Mouse (Mus musculus) kidney, embryonic 15.5 days (tissue): ENCODE measurements around the gene Creb3. TPM values are rescaled to one million over a fixed set of nuclear protein-coding genes. Genes with fewer than 3 reads are reported as not detected.

Source experiments
- ATAC-seq: fragments of 200-750 bp; cut with Nextera tagmentation; replicated peaks from 2 replicates; pipeline ENCODE4 v1.8.0; 2017; ENCODE audit warnings: moderate TSS enrichment; ENCODE audit not compliant: low FRiP score
- H3K27ac ChIP-seq: fragments of 300-500 bp; sonication (generic); 2 replicates; pipeline ENCODE4 v1.5.1; 2015; ENCODE audit warnings: mild to moderate bottlenecking, inconsistent platforms
- H3K27me3 ChIP-seq: fragments of 300-500 bp; sonication (generic); 2 replicates; pipeline ENCODE4 v1.6.1; 2015; ENCODE audit warnings: inconsistent platforms
- H3K36me3 ChIP-seq: fragments of 300-500 bp; sonication (generic); 2 replicates; pipeline ENCODE4 v1.6.1; 2015; ENCODE audit warnings: inconsistent platforms
- H3K4me1 ChIP-seq: fragments of 300-500 bp; sonication (generic); 2 replicates; pipeline ENCODE4 v1.6.1; 2015; ENCODE audit warnings: inconsistent platforms
- H3K4me2 ChIP-seq: fragments of 300-500 bp; sonication (generic); 2 replicates; pipeline ENCODE4 v1.6.1; 2015; ENCODE audit warnings: moderate library complexity, mild to moderate bottlenecking, inconsistent platforms
- H3K4me3 ChIP-seq: fragments of 300-500 bp; sonication (generic); replicated peaks from 2 replicates; pipeline ENCODE4 v1.5.1; 2015; ENCODE audit warnings: mild to moderate bottlenecking, inconsistent platforms
- H3K9ac ChIP-seq: fragments of 300-500 bp; sonication (generic); 2 replicates; pipeline ENCODE4 v1.6.1; 2015; ENCODE audit warnings: mild to moderate bottlenecking, inconsistent platforms
- H3K9me3 ChIP-seq: fragments of 300-500 bp; sonication (generic); replicated peaks from 2 replicates; pipeline ENCODE4 v1.6.1; 2016; ENCODE audit warnings: inconsistent platforms
- WGBS: fragments of 180-500 bp; shearing (Covaris S2); methylation state at CpG from one replicate; pipeline ENCODE4 v1.1.7; 2015; ENCODE audit warnings: mixed read lengths; 5-methylcytosine and 5-hydroxymethylcytosine counted together
- polyA plus RNA-seq: library from polyadenylated mRNA; unstranded; fragments of >200 nt; fragmentation: Nextera tagmentation; extraction: Ambion mirVana; gene quantifications from 2 replicates; pipeline ENCODE4 v1.2.1, GENCODE M21; 2015

Gene Creb3
- polyA plus RNA-seq, 1 experiment from 2014 or later, result 66.4 TPM

- H3K4me1 ChIP-seq, result peaks cover 44% of the 10 kb centered on the region
- no peaks in the 10 kb centered on the region for H3K9me3 ChIP-seq
- H3K27me3 ChIP-seq, result no peaks in the 10 kb centered on the region
- no peak for ATAC-seq
- H3K9ac ChIP-seq, result no peak overlapping the region
- no peak overlapping the region for H3K4me3 ChIP-seq
- H3K27ac ChIP-seq, result no peak overlapping the region
- WGBS, result 79% methylated on average over 2 of the region's 2 CpGs
- H3K4me2 ChIP-seq, result no peak overlapping the region
- peaks cover 44% of the 10 kb centered on the region for H3K36me3 ChIP-seq
Observed at GRCm38 (mm10) chr4:43575356-43575755, 13.2 kb downstream of the Creb3 start.

- ATAC-seq, result no peak
- Histone ChIP-seq H3K9ac (peak overlapping the region; percentile 72), H3K27me3 (no peaks in the 10 kb centered on the region), H3K27ac (no peak overlapping the region), H3K36me3 (peaks cover 44% of the 10 kb centered on the region), H3K4me1 (peaks cover 45% of the 10 kb centered on the region), H3K4me3 (peak overlapping the region; percentile 62), H3K4me2 (peak overlapping the region; percentile 81), H3K9me3 (no peaks in the 10 kb centered on the region)
- WGBS, result 38% methylated on average over 8 of the region's 8 CpGs
Observed at GRCm38 (mm10) chr4:43577237-43577881, 15.2 kb downstream of the Creb3 start.

DNA sequence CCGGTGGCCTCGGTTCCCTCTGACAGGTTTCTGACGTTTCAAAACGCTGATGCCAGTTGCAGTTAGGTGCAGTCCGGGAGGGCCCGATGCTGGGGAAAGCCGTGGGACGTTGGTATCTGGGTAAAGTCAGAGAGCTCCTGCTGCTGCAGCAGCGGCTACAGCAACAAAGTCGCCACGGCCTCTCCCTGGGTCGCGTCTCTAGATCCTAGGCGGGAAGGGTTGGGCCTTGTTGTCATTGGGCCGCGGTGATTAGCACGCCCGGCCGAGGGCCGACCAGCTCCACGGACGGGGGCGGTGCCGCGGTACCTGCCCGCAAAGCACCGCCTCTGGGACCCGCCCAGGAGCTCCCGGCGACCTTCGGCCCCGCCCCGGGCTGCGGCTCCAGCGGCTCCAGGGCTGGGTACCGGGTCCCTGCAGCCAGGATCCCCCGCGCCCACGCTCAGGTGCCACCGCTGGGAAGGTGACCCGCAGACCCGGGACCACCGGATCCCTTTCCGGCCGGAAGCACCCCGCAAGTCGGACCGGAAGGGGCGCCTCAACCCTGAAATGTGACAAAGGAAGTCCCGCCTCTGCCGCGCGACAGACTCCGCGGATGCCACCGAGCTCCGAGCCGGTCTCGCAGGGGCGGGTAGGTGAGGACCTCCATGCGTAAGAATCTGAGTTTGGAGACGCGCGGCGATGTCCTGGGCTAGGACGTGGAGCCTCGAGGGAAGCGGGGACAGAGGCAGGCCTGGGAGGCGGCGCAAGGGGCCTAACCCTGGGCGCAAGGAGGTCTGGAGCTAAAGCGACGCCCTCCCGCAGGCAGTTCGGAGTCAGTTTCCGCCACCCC lies 16.5 kb downstream of the Creb3 start, which contains the start of the genes Rgp1 and Gba2:
TSS of gene Rgp1 (plus strand) at position 340 of the 829 bp plus-strand sequence.
TSS of gene Gba2 (minus strand) at position 498 of the 829 bp plus-strand sequence.
- peak within 1 kb of the TSS; percentile 62 for H3K4me3 ChIP-seq
- peaks cover 44% of the 10 kb centered on the region for H3K36me3 ChIP-seq
- peak within 1 kb of the TSS; percentile 93 for H3K27ac ChIP-seq
- H3K9ac ChIP-seq, result peak within 1 kb of the TSS; percentile 72
- no peaks in the 10 kb centered on the region for H3K9me3 ChIP-seq
- peak within 1 kb of the TSS; percentile 81 for H3K4me2 ChIP-seq
- under 1% methylated on average over 76 of the region's 76 CpGs for WGBS
- H3K27me3 ChIP-seq, result no peaks in the 10 kb centered on the region
- peaks cover 45% of the 10 kb centered on the region for H3K4me1 ChIP-seq
- peak; percentile 97 for ATAC-seq

GRCm38 (mm10) chr4:43579256-43579655 lies 17.1 kb downstream of the Creb3 start:
- H3K9ac ChIP-seq, result peak overlapping the region; percentile 72
- H3K36me3 ChIP-seq, result peaks cover 44% of the 10 kb centered on the region
- H3K27me3 ChIP-seq, result no peaks in the 10 kb centered on the region
- peak overlapping the region; percentile 81 for H3K4me2 ChIP-seq
- H3K9me3 ChIP-seq, result no peaks in the 10 kb centered on the region
- peak overlapping the region; percentile 62 for H3K4me3 ChIP-seq
- ATAC-seq, result no peak
- WGBS, result 6% methylated on average over 10 of the region's 10 CpGs
- H3K27ac ChIP-seq, result peak overlapping the region; percentile 93
- peaks cover 48% of the 10 kb centered on the region for H3K4me1 ChIP-seq

DNA sequence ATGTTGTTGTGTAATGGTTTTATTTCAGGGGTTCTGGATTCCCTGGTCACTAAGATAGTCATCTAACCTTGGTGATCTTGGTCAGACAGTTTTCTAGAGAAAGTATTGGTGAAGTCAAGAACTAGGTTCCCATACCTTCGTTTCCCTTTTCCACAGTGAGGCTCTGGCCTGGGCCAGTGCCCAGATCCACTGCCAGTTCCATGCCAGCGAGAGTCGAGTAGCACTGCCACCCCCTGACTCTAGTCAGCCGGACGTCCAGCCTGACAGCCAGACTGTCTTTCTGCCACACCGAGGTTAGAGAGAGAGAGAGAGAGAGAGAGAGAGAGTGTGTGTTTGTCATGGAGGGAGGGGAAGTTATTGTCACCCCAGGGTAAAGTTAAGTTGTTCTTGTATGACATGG lies 17.6 kb downstream of the Creb3 start:
- WGBS, result 82% methylated on average over 6 of the region's 6 CpGs
- Histone ChIP-seq H3K36me3 (peaks cover 46% of the 10 kb centered on the region), H3K9ac (peak overlapping the region; percentile 5; the same call in 1 of the 2 replicates), H3K27me3 (no peaks in the 10 kb centered on the region), H3K27ac (no peak overlapping the region), H3K4me1 (peaks cover 53% of the 10 kb centered on the region), H3K4me3 (peak overlapping the region; percentile 62), H3K9me3 (no peaks in the 10 kb centered on the region), H3K4me2 (peak overlapping the region; percentile 81)
- no peak for ATAC-seq

GRCm38 (mm10) chr4:43580721-43581120 lies 18.6 kb downstream of the Creb3 start:
- WGBS, result 91% methylated on average over 5 of the region's 5 CpGs
- no peaks in the 10 kb centered on the region for H3K9me3 ChIP-seq
- ATAC-seq, result no peak
- no peak overlapping the region for H3K4me3 ChIP-seq
- no peaks in the 10 kb centered on the region for H3K27me3 ChIP-seq
- H3K4me1 ChIP-seq, result peaks cover 49% of the 10 kb centered on the region
- peaks cover 46% of the 10 kb centered on the region for H3K36me3 ChIP-seq
- no peak overlapping the region for H3K27ac ChIP-seq
- no peak overlapping the region for H3K4me2 ChIP-seq
- H3K9ac ChIP-seq, result 0 out of 2 replicates have a peak overlapping the region, but pooled peaks have one; percentile 5

- Histone ChIP-seq H3K27ac (no peak overlapping the region), H3K4me2 (no peak overlapping the region)
- WGBS, result 92% methylated on average over 12 of the region's 12 CpGs
Observed at GRCm38 (mm10) chr4:43581381-43581780, 19.2 kb downstream of the Creb3 start.

GRCm38 (mm10) chr4:43582241-43582640 lies 20.1 kb downstream of the Creb3 start:
- H3K9ac ChIP-seq, result no peak overlapping the region
- no peak overlapping the region for H3K4me2 ChIP-seq
- ATAC-seq, result no peak
- H3K27me3 ChIP-seq, result no peaks in the 10 kb centered on the region
- no peak overlapping the region for H3K27ac ChIP-seq
- no peaks in the 10 kb centered on the region for H3K9me3 ChIP-seq
- WGBS, result 95% methylated on average over 5 of the region's 5 CpGs
- H3K4me3 ChIP-seq, result no peak overlapping the region
- peaks cover 46% of the 10 kb centered on the region for H3K36me3 ChIP-seq
- peaks cover 41% of the 10 kb centered on the region for H3K4me1 ChIP-seq

More at GRCm38 (mm10) chr4:43581381-43581780, 19.2 kb downstream of the Creb3 start:
- ATAC-seq, result no peak
- peaks cover 49% of the 10 kb centered on the region for H3K4me1 ChIP-seq
- H3K9ac ChIP-seq, result no peak overlapping the region
- H3K4me3 ChIP-seq, result no peak overlapping the region
- no peaks in the 10 kb centered on the region for H3K27me3 ChIP-seq
- no peaks in the 10 kb centered on the region for H3K9me3 ChIP-seq
- peaks cover 46% of the 10 kb centered on the region for H3K36me3 ChIP-seq

GRCm38 (mm10) chr4:43583421-43583820 lies 21.3 kb downstream of the Creb3 start:
- 67% methylated on average over 7 of the region's 7 CpGs for WGBS
- no peaks in the 10 kb centered on the region for H3K27me3 ChIP-seq
- H3K4me1 ChIP-seq, result peaks cover 38% of the 10 kb centered on the region
- no peak overlapping the region for H3K4me2 ChIP-seq
- H3K9me3 ChIP-seq, result no peaks in the 10 kb centered on the region
- H3K9ac ChIP-seq, result no peak overlapping the region
- no peak overlapping the region for H3K4me3 ChIP-seq
- no peak for ATAC-seq
- H3K27ac ChIP-seq, result no peak overlapping the region
- peaks cover 46% of the 10 kb centered on the region for H3K36me3 ChIP-seq

GRCm38 (mm10) chr4:43584444-43585416 lies 22.6 kb downstream of the Creb3 start, which contains the start of gene Msmp:
Gene Msmp, minus strand, starts transcription at chr4:43584494.
- ATAC-seq, result no peak
- H3K4me2 ChIP-seq, result no peak within 1 kb of the TSS
- no peaks in the 10 kb centered on the region for H3K9me3 ChIP-seq
- H3K27me3 ChIP-seq, result no peaks in the 10 kb centered on the region
- peaks cover 46% of the 10 kb centered on the region for H3K36me3 ChIP-seq
- peaks cover 34% of the 10 kb centered on the region for H3K4me1 ChIP-seq
- WGBS, result 57% methylated on average over 12 of the region's 12 CpGs
- no peak within 1 kb of the TSS for H3K4me3 ChIP-seq
- no peak within 1 kb of the TSS for H3K9ac ChIP-seq
- no peak within 1 kb of the TSS for H3K27ac ChIP-seq

GRCm38 (mm10) chr4:43585682-43586081 lies 23.6 kb downstream of the Creb3 start:
- ATAC-seq, result no peak
- H3K4me2 ChIP-seq, result no peak overlapping the region
- no peaks in the 10 kb centered on the region for H3K9me3 ChIP-seq
- H3K4me3 ChIP-seq, result no peak overlapping the region
- no peak overlapping the region for H3K9ac ChIP-seq
- 48% methylated on average over 10 of the region's 10 CpGs for WGBS
- no peak overlapping the region for H3K27ac ChIP-seq
- H3K36me3 ChIP-seq, result peaks cover 38% of the 10 kb centered on the region
- no peaks in the 10 kb centered on the region for H3K27me3 ChIP-seq
- peaks cover 27% of the 10 kb centered on the region for H3K4me1 ChIP-seq
